Mouse (Mus musculus): Measurements from ENCODE around the gene Xkr7. TPM values are rescaled to one million over a fixed set of nuclear protein-coding genes. Genes with fewer than 3 reads are reported as not detected.

The Xkr7 gene
- polyA plus RNA-seq, 1 experiment from 2014 or later, result 0.06 TPM

- WGBS, result 35% methylated on average over 32 of the region's 32 CpGs
- Histone ChIP-seq H3K27ac (ENCODE audit: low read length) (no peak overlapping the region), H3K4me1 (ENCODE audit: control insufficient read depth, insufficient read depth, low read length) (no peaks in the 10 kb centered on the region), H3K27me3 (replicated peaks; ENCODE audit: control insufficient read depth, insufficient read depth, low read length) (no peaks in the 10 kb centered on the region), H3K9me3 (ENCODE audit: control insufficient read depth, low read length) (no peaks in the 10 kb centered on the region), H3K36me3 (ENCODE audit: control insufficient read depth, insufficient read depth, low read length) (no peaks in the 10 kb centered on the region), H3K4me2 (ENCODE audit: low read depth, low read length) (no peak overlapping the region), H3K9ac (ENCODE audit: low read depth, low read length) (no peak overlapping the region), H3K4me3 (ENCODE audit: low read length) (no peak overlapping the region)
- no peak for ATAC-seq
These were observed 49.3 kb downstream of the Xkr7 start for GRCm38 (mm10) chr2:153080841-153081523.

DNA sequence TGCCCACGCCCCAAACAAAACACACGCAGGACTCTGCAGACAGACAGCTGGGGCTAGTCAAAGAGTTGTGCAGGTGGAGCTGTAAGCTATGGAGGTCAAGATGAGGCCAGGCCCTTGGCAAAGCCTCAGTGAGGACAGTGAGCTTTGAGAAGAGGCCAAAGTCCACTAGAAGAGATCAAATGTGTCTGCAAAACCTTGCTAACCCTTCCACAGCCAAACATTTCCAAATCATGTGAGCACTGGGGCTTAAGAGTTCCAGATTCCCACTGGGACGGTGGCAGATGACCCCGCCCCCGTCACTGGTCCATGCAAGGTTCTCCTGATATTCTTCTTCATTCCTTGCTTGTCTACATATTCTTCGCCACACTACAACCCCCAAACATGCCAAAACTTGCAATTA lies 50.2 kb downstream of the Xkr7 start:
- Histone ChIP-seq H3K9ac (ENCODE audit: low read depth, low read length) (no peak overlapping the region), H3K4me1 (ENCODE audit: control insufficient read depth, insufficient read depth, low read length) (no peaks in the 10 kb centered on the region), H3K4me3 (ENCODE audit: low read length) (no peak overlapping the region), H3K27me3 (replicated peaks; ENCODE audit: control insufficient read depth, insufficient read depth, low read length) (no peaks in the 10 kb centered on the region), H3K36me3 (ENCODE audit: control insufficient read depth, insufficient read depth, low read length) (no peaks in the 10 kb centered on the region), H3K9me3 (ENCODE audit: control insufficient read depth, low read length) (no peaks in the 10 kb centered on the region), H3K4me2 (ENCODE audit: low read depth, low read length) (no peak overlapping the region), H3K27ac (ENCODE audit: low read length) (no peak overlapping the region)
- ATAC-seq, result no peak
- 72% methylated on average over 6 of the region's 6 CpGs for WGBS

- WGBS, result 74% methylated on average over 8 of the region's 8 CpGs
These were observed 51.6 kb downstream of the Xkr7 start for GRCm38 (mm10) chr2:153083275-153083674.

GRCm38 (mm10) chr2:153083824-153084223 lies 52.2 kb downstream of the Xkr7 start:
- no peak for ATAC-seq
- H3K4me1 ChIP-seq (ENCODE audit: control insufficient read depth, insufficient read depth, low read length), result no peaks in the 10 kb centered on the region
- no peak overlapping the region for H3K27ac ChIP-seq (ENCODE audit: low read length)
- 77% methylated on average over 4 of the region's 4 CpGs for WGBS
- no peaks in the 10 kb centered on the region for H3K36me3 ChIP-seq (ENCODE audit: control insufficient read depth, insufficient read depth, low read length)
- no peaks in the 10 kb centered on the region for H3K27me3 ChIP-seq (replicated peaks; ENCODE audit: control insufficient read depth, insufficient read depth, low read length)
- no peak overlapping the region for H3K4me3 ChIP-seq (ENCODE audit: low read length)
- H3K4me2 ChIP-seq (ENCODE audit: low read depth, low read length), result no peak overlapping the region
- no peak overlapping the region for H3K9ac ChIP-seq (ENCODE audit: low read depth, low read length)
- no peaks in the 10 kb centered on the region for H3K9me3 ChIP-seq (ENCODE audit: control insufficient read depth, low read length)

More at GRCm38 (mm10) chr2:153083275-153083674, 51.6 kb downstream of the Xkr7 start:
- no peaks in the 10 kb centered on the region for H3K4me1 ChIP-seq (ENCODE audit: control insufficient read depth, insufficient read depth, low read length)
- ATAC-seq, result no peak
- no peaks in the 10 kb centered on the region for H3K27me3 ChIP-seq (replicated peaks; ENCODE audit: control insufficient read depth, insufficient read depth, low read length)
- no peaks in the 10 kb centered on the region for H3K9me3 ChIP-seq (ENCODE audit: control insufficient read depth, low read length)
- H3K9ac ChIP-seq (ENCODE audit: low read depth, low read length), result no peak overlapping the region
- H3K4me2 ChIP-seq (ENCODE audit: low read depth, low read length), result no peak overlapping the region
- H3K4me3 ChIP-seq (ENCODE audit: low read length), result no peak overlapping the region
- H3K27ac ChIP-seq (ENCODE audit: low read length), result no peak overlapping the region
- no peaks in the 10 kb centered on the region for H3K36me3 ChIP-seq (ENCODE audit: control insufficient read depth, insufficient read depth, low read length)

- Histone ChIP-seq H3K36me3 (ENCODE audit: control insufficient read depth, insufficient read depth, low read length) (no peaks in the 10 kb centered on the region), H3K9ac (ENCODE audit: low read depth, low read length) (no peak overlapping the region), H3K4me3 (ENCODE audit: low read length) (no peak overlapping the region), H3K27me3 (replicated peaks; ENCODE audit: control insufficient read depth, insufficient read depth, low read length) (no peaks in the 10 kb centered on the region), H3K4me1 (ENCODE audit: control insufficient read depth, insufficient read depth, low read length) (no peaks in the 10 kb centered on the region), H3K27ac (ENCODE audit: low read length) (no peak overlapping the region), H3K4me2 (ENCODE audit: low read depth, low read length) (no peak overlapping the region), H3K9me3 (ENCODE audit: control insufficient read depth, low read length) (no peaks in the 10 kb centered on the region)
- WGBS, result 58% methylated on average over 7 of the region's 7 CpGs
- ATAC-seq, result no peak
These were observed 52.8 kb downstream of the Xkr7 start for GRCm38 (mm10) chr2:153084261-153084976.

- H3K9me3 ChIP-seq (ENCODE audit: control insufficient read depth, low read length), result no peaks in the 10 kb centered on the region
- no peaks in the 10 kb centered on the region for H3K27me3 ChIP-seq (replicated peaks; ENCODE audit: control insufficient read depth, insufficient read depth, low read length)
- ATAC-seq, result no peak
- H3K4me3 ChIP-seq (ENCODE audit: low read length), result no peak overlapping the region
- no peaks in the 10 kb centered on the region for H3K4me1 ChIP-seq (ENCODE audit: control insufficient read depth, insufficient read depth, low read length)
- 72% methylated on average over 6 of the region's 6 CpGs for WGBS
- H3K36me3 ChIP-seq (ENCODE audit: control insufficient read depth, insufficient read depth, low read length), result no peaks in the 10 kb centered on the region
- H3K4me2 ChIP-seq (ENCODE audit: low read depth, low read length), result no peak overlapping the region
- H3K27ac ChIP-seq (ENCODE audit: low read length), result no peak overlapping the region
- H3K9ac ChIP-seq (ENCODE audit: low read depth, low read length), result no peak overlapping the region
These were observed 53.9 kb downstream of the Xkr7 start for GRCm38 (mm10) chr2:153085556-153085955.

DNA sequence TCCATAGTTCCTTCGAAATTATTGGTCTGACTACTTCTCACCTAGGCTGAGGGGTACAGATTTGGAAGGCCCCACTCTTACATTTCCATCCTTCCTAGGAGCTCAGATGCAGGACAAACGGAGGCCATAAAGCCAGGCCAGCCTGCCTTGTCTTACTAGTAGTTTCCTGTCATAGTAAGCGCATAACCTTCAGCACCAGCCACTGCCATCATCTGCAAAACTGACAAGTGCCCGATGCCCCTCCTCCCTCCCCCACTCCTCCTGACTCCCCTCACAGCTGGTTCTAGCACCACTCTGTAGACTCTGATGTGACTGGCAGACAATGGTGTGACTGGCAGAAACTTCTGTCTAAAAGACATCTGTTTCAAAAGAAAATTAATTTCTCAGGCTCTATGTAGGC lies 54.5 kb downstream of the Xkr7 start:
- Histone ChIP-seq H3K4me1 (ENCODE audit: control insufficient read depth, insufficient read depth, low read length) (no peaks in the 10 kb centered on the region), H3K4me3 (ENCODE audit: low read length) (no peak overlapping the region), H3K36me3 (ENCODE audit: control insufficient read depth, insufficient read depth, low read length) (no peaks in the 10 kb centered on the region), H3K9ac (ENCODE audit: low read depth, low read length) (no peak overlapping the region), H3K9me3 (ENCODE audit: control insufficient read depth, low read length) (no peaks in the 10 kb centered on the region), H3K27me3 (replicated peaks; ENCODE audit: control insufficient read depth, insufficient read depth, low read length) (0 out of 2 replicates have a peak, but pooled peaks cover under 1% of the 10 kb centered on the region), H3K27ac (ENCODE audit: low read length) (no peak overlapping the region), H3K4me2 (ENCODE audit: low read depth, low read length) (no peak overlapping the region)
- no peak for ATAC-seq
- WGBS, result 86% methylated on average over 4 of the region's 4 CpGs

GRCm38 (mm10) chr2:153087091-153087490 lies 55.4 kb downstream of the Xkr7 start:
- Histone ChIP-seq H3K27me3 (replicated peaks; ENCODE audit: control insufficient read depth, insufficient read depth, low read length) (0 out of 2 replicates have a peak, but pooled peaks cover 2% of the 10 kb centered on the region), H3K9ac (ENCODE audit: low read depth, low read length) (no peak overlapping the region), H3K4me3 (ENCODE audit: low read length) (no peak overlapping the region), H3K9me3 (ENCODE audit: control insufficient read depth, low read length) (no peaks in the 10 kb centered on the region), H3K27ac (ENCODE audit: low read length) (no peak overlapping the region), H3K4me2 (ENCODE audit: low read depth, low read length) (no peak overlapping the region), H3K4me1 (ENCODE audit: control insufficient read depth, insufficient read depth, low read length) (no peaks in the 10 kb centered on the region), H3K36me3 (ENCODE audit: control insufficient read depth, insufficient read depth, low read length) (no peaks in the 10 kb centered on the region)
- ATAC-seq, result no peak
- 88% methylated on average over 10 of the region's 10 CpGs for WGBS

DNA sequence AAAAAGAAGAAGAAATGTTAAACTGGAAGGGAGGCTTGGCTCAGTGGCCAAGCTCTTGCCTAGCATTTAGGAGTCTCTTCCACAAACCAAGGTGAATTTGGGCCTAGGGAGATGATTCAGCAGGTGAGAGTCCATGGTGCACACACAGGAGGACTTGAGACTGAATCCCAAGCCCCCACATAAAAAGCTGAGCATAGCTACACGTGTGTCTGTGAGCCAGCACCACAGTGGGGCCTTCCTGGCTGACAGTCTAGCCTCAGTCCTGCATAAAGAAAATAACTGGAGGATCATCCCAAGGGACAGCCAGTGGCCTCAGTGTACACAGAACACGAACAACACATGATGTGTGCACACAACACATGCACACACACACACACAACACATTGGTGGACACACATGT lies 57.7 kb downstream of the Xkr7 start:
- no peak overlapping the region for H3K9ac ChIP-seq (ENCODE audit: low read depth, low read length)
- WGBS, result 50% methylated on average over 2 of the region's 2 CpGs
- ATAC-seq, result no peak
- H3K27me3 ChIP-seq (replicated peaks; ENCODE audit: control insufficient read depth, insufficient read depth, low read length), result 0 out of 2 replicates have a peak, but pooled peaks cover 2% of the 10 kb centered on the region
- H3K4me2 ChIP-seq (ENCODE audit: low read depth, low read length), result no peak overlapping the region
- no peak overlapping the region for H3K4me3 ChIP-seq (ENCODE audit: low read length)
- no peaks in the 10 kb centered on the region for H3K4me1 ChIP-seq (ENCODE audit: control insufficient read depth, insufficient read depth, low read length)
- H3K36me3 ChIP-seq (ENCODE audit: control insufficient read depth, insufficient read depth, low read length), result no peaks in the 10 kb centered on the region
- H3K27ac ChIP-seq (ENCODE audit: low read length), result no peak overlapping the region
- no peaks in the 10 kb centered on the region for H3K9me3 ChIP-seq (ENCODE audit: control insufficient read depth, low read length)
